Mouse (Mus musculus) CD4-positive, CD25-positive, alpha-beta regulatory T cell, adult 9 weeks (primary cell): ENCODE results near the gene Smap1. TPM values are rescaled to one million over a fixed set of nuclear protein-coding genes. Genes with fewer than 3 reads are reported as not detected.

Source experiments
- polyA plus RNA-seq: library from polyadenylated mRNA; unstranded; fragments of 100-300 nt; shearing (Covaris generic); gene quantifications from one replicate; pipeline ENCODE4 v1.2.1, GENCODE M21; 2017

Smap1 gene
- 11.2 TPM for polyA plus RNA-seq

GRCm38 (mm10) chr1:23921711-23922529, at the start of gene Smap1:
TSS of gene Smap1 (minus strand) at chr1:23922317.

Other genes with a start within 250 kb of the Smap1 start
- 0.65 TPM for gene B3gat2, start 160.6 kb downstream of the Smap1 start, polyA plus RNA-seq
- 67.9 TPM for gene Sdhaf4, start 83.3 kb upstream of the Smap1 start, polyA plus RNA-seq
- gene Fam135a, start 178.0 kb upstream of the Smap1 start, polyA plus RNA-seq = 0.12 TPM